Mouse (Mus musculus): Measurements from ENCODE around the gene Aqp3. TPM values are rescaled to one million over a fixed set of nuclear protein-coding genes. Genes with fewer than 3 reads are reported as not detected.

Aqp3 gene
- polyA plus RNA-seq, 1 experiment, result 6.7 TPM

GRCm38 (mm10) chr4:41102901-41103300 is 4.9 kb upstream of the Aqp3 start:
- no peak overlapping the region for H3K27ac ChIP-seq (ENCODE audit: control insufficient read depth, insufficient read depth, low read depth, low read length)
- TF ChIP-seq POLR2A (IDR thresholded peaks at IDR 0.05; ENCODE audit: control insufficient read depth, low read depth, low read length) (no peak), CTCF (IDR thresholded peaks at IDR 0.05; ENCODE audit: control insufficient read depth, insufficient read depth, insufficient replicate concordance, low read depth, low read length) (no peak)

GRCm38 (mm10) chr4:41100986-41101385 is 3.0 kb upstream of the Aqp3 start:
- TF ChIP-seq CTCF (IDR thresholded peaks at IDR 0.05; ENCODE audit: control insufficient read depth, insufficient read depth, insufficient replicate concordance, low read depth, low read length), result no peak
- no peak for TF ChIP-seq POLR2A (IDR thresholded peaks at IDR 0.05; ENCODE audit: control insufficient read depth, low read depth, low read length)
- Histone ChIP-seq H3K27ac (ENCODE audit: control insufficient read depth, insufficient read depth, low read depth, low read length) (no peak overlapping the region), H3K27me3 (ENCODE audit: control insufficient read depth, insufficient read depth, low read length) (no peaks in the 10 kb centered on the region; the same call in 1 of the 2 replicates), H3K4me1 (ENCODE audit: control insufficient read depth, insufficient read depth, low read length) (peaks cover 11% of the 10 kb centered on the region), H3K4me3 (ENCODE audit: control insufficient read depth, low read depth, low read length) (no peak overlapping the region), H3K36me3 (ENCODE audit: control insufficient read depth, insufficient read depth, low read length) (no peaks in the 10 kb centered on the region)

More at GRCm38 (mm10) chr4:41102901-41103300, 4.9 kb upstream of the Aqp3 start:
- peaks cover 7% of the 10 kb centered on the region for H3K4me1 ChIP-seq (ENCODE audit: control insufficient read depth, insufficient read depth, low read length)
- H3K4me3 ChIP-seq (ENCODE audit: control insufficient read depth, low read depth, low read length), result no peak overlapping the region
- no peaks in the 10 kb centered on the region for H3K27me3 ChIP-seq (ENCODE audit: control insufficient read depth, insufficient read depth, low read length)
- H3K36me3 ChIP-seq (ENCODE audit: control insufficient read depth, insufficient read depth, low read length), result no peaks in the 10 kb centered on the region

- TF ChIP-seq POLR2A (IDR thresholded peaks at IDR 0.05; ENCODE audit: control insufficient read depth, low read depth, low read length) (no peak), CTCF (IDR thresholded peaks at IDR 0.05; ENCODE audit: control insufficient read depth, insufficient read depth, insufficient replicate concordance, low read depth, low read length) (no peak)
- peaks cover 15% of the 10 kb centered on the region for H3K4me1 ChIP-seq (ENCODE audit: control insufficient read depth, insufficient read depth, low read length)
- H3K27me3 ChIP-seq (ENCODE audit: control insufficient read depth, insufficient read depth, low read length), result no peaks in the 10 kb centered on the region; the same call in 1 of the 2 replicates
These were observed 581 bp upstream of the Aqp3 start for GRCm38 (mm10) chr4:41098577-41098951.

GRCm38 (mm10) chr4:41097381-41097780 is 602 bp downstream of the Aqp3 start:
- no peaks in the 10 kb centered on the region for H3K36me3 ChIP-seq (ENCODE audit: control insufficient read depth, insufficient read depth, low read length)
- no peak overlapping the region for H3K27ac ChIP-seq (ENCODE audit: control insufficient read depth, insufficient read depth, low read depth, low read length)
- TF ChIP-seq CTCF (IDR thresholded peaks at IDR 0.05; ENCODE audit: control insufficient read depth, insufficient read depth, insufficient replicate concordance, low read depth, low read length) (no peak), POLR2A (IDR thresholded peaks at IDR 0.05; ENCODE audit: control insufficient read depth, low read depth, low read length) (no peak)
- peaks cover 18% of the 10 kb centered on the region for H3K4me1 ChIP-seq (ENCODE audit: control insufficient read depth, insufficient read depth, low read length)
- peak overlapping the region; percentile 61 for H3K4me3 ChIP-seq (ENCODE audit: control insufficient read depth, low read depth, low read length)
- H3K27me3 ChIP-seq (ENCODE audit: control insufficient read depth, insufficient read depth, low read length), result no peaks in the 10 kb centered on the region; the same call in 1 of the 2 replicates

More at GRCm38 (mm10) chr4:41098577-41098951, 581 bp upstream of the Aqp3 start:
- no peak overlapping the region for H3K27ac ChIP-seq (ENCODE audit: control insufficient read depth, insufficient read depth, low read depth, low read length)
- no peaks in the 10 kb centered on the region for H3K36me3 ChIP-seq (ENCODE audit: control insufficient read depth, insufficient read depth, low read length)
- peak overlapping the region; percentile 39 for H3K4me3 ChIP-seq (ENCODE audit: control insufficient read depth, low read depth, low read length)

- Histone ChIP-seq H3K27me3 (ENCODE audit: control insufficient read depth, insufficient read depth, low read length) (no peaks in the 10 kb centered on the region; the same call in 1 of the 2 replicates), H3K4me3 (ENCODE audit: control insufficient read depth, low read depth, low read length) (no peak overlapping the region), H3K36me3 (ENCODE audit: control insufficient read depth, insufficient read depth, low read length) (no peaks in the 10 kb centered on the region), H3K4me1 (ENCODE audit: control insufficient read depth, insufficient read depth, low read length) (peaks cover 18% of the 10 kb centered on the region), H3K27ac (ENCODE audit: control insufficient read depth, insufficient read depth, low read depth, low read length) (no peak overlapping the region)
- TF ChIP-seq POLR2A (IDR thresholded peaks at IDR 0.05; ENCODE audit: control insufficient read depth, low read depth, low read length), result no peak
- no peak for TF ChIP-seq CTCF (IDR thresholded peaks at IDR 0.05; ENCODE audit: control insufficient read depth, insufficient read depth, insufficient replicate concordance, low read depth, low read length)
These were observed 1.2 kb downstream of the Aqp3 start for GRCm38 (mm10) chr4:41096794-41097193.

GRCm38 (mm10) chr4:41096169-41096568 is 1.8 kb downstream of the Aqp3 start:
- TF ChIP-seq CTCF (IDR thresholded peaks at IDR 0.05; ENCODE audit: control insufficient read depth, insufficient read depth, insufficient replicate concordance, low read depth, low read length) (no peak), POLR2A (IDR thresholded peaks at IDR 0.05; ENCODE audit: control insufficient read depth, low read depth, low read length) (no peak)
- no peaks in the 10 kb centered on the region; the same call in 1 of the 2 replicates for H3K27me3 ChIP-seq (ENCODE audit: control insufficient read depth, insufficient read depth, low read length)
- H3K4me3 ChIP-seq (ENCODE audit: control insufficient read depth, low read depth, low read length), result no peak overlapping the region
- no peak overlapping the region for H3K27ac ChIP-seq (ENCODE audit: control insufficient read depth, insufficient read depth, low read depth, low read length)
- H3K4me1 ChIP-seq (ENCODE audit: control insufficient read depth, insufficient read depth, low read length), result peaks cover 18% of the 10 kb centered on the region
- no peaks in the 10 kb centered on the region for H3K36me3 ChIP-seq (ENCODE audit: control insufficient read depth, insufficient read depth, low read length)

DNA sequence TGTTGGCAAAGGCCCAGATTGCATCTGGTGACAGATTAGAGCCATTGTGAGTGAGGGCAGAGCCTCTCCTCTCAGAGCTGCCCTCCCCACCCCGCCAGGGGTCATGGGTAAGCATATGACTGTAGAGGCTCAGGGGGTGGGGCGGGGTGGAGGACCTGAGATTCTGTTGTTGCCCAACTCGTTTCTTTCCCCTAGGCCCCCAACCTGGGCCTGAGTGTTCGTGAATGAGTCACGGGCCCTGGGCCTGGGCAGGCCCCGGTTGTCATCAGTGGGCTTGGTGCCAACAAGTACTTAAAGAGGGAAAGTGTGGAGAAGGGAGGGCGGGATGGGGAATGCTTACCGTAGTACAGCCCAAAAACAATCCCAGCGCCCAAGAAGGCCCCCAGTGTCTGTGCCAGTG is 3.6 kb downstream of the Aqp3 start:
- no peak overlapping the region for H3K27ac ChIP-seq (ENCODE audit: control insufficient read depth, insufficient read depth, low read depth, low read length)
- peak overlapping the region; percentile 20 for H3K4me3 ChIP-seq (ENCODE audit: control insufficient read depth, low read depth, low read length)
- H3K4me1 ChIP-seq (ENCODE audit: control insufficient read depth, insufficient read depth, low read length), result peaks cover 18% of the 10 kb centered on the region
- no peak for TF ChIP-seq CTCF (IDR thresholded peaks at IDR 0.05; ENCODE audit: control insufficient read depth, insufficient read depth, insufficient replicate concordance, low read depth, low read length)
- TF ChIP-seq POLR2A (IDR thresholded peaks at IDR 0.05; ENCODE audit: control insufficient read depth, low read depth, low read length), result no peak
- H3K27me3 ChIP-seq (ENCODE audit: control insufficient read depth, insufficient read depth, low read length), result no peaks in the 10 kb centered on the region; the same call in 1 of the 2 replicates
- no peaks in the 10 kb centered on the region for H3K36me3 ChIP-seq (ENCODE audit: control insufficient read depth, insufficient read depth, low read length)
